Mouse (Mus musculus) limb, embryonic 14.5 days (tissue): ENCODE data around the gene Rps6kb2. TPM values are rescaled to one million over a fixed set of nuclear protein-coding genes. Genes with fewer than 3 reads are reported as not detected.

Experiments
- ATAC-seq: fragments of 200-750 bp; cut with Nextera tagmentation; 2 replicates; pipeline ENCODE4 v1.8.0; 2017; ENCODE audit warnings: low read depth, moderate number of reproducible peaks, moderate TSS enrichment; ENCODE audit not compliant: low FRiP score
- DNase-seq: peaks from one replicate; pipeline ENCODE4 v3.0.0-alpha.2; 2015; ENCODE audit warnings: low spot score
- H3K27ac ChIP-seq: fragments of 300-500 bp; sonication (generic); replicated peaks from 2 replicates; pipeline ENCODE4 v1.5.1; 2014; ENCODE audit warnings: low read depth, mild to moderate bottlenecking, low read length, moderate library complexity, mixed read lengths
- H3K27me3 ChIP-seq: fragments of 300-500 bp; sonication (generic); 2 replicates; pipeline ENCODE4 v1.6.1; 2014; ENCODE audit warnings: low read length, mixed read lengths; ENCODE audit not compliant: control insufficient read depth, insufficient read depth
- H3K36me3 ChIP-seq: fragments of 300-500 bp; sonication (generic); 2 replicates; pipeline ENCODE4 v1.6.1; 2014; ENCODE audit warnings: mild to moderate bottlenecking, low read length, moderate library complexity, mixed read lengths; ENCODE audit not compliant: control insufficient read depth, insufficient read depth
- H3K4me1 ChIP-seq: fragments of 300-500 bp; sonication (generic); 2 replicates; pipeline ENCODE4 v1.6.1; 2014; ENCODE audit warnings: antibody characterized with exemption, low read length, mixed read lengths; ENCODE audit not compliant: control insufficient read depth, insufficient read depth
- H3K4me2 ChIP-seq: fragments of 300-500 bp; sonication (generic); replicated peaks from 2 replicates; pipeline ENCODE4 v1.6.1; 2014; ENCODE audit warnings: low read depth, mild to moderate bottlenecking, low read length, moderate library complexity; ENCODE audit not compliant: severe bottlenecking
- H3K4me3 ChIP-seq: fragments of 300-500 bp; sonication (generic); replicated peaks from 2 replicates; pipeline ENCODE4 v1.5.1; 2014; ENCODE audit warnings: low read length
- H3K9ac ChIP-seq: fragments of 300-500 bp; sonication (generic); 2 replicates; pipeline ENCODE4 v1.6.1; 2014; ENCODE audit warnings: mild to moderate bottlenecking, low read depth, low read length, moderate library complexity; ENCODE audit not compliant: severe bottlenecking
- H3K9me3 ChIP-seq: fragments of 300-500 bp; sonication (generic); 2 replicates; pipeline ENCODE4 v1.6.1; 2016; ENCODE audit warnings: low read length; ENCODE audit not compliant: control insufficient read depth
- POLR2A ChIP-seq: fragments of 200-500 bp; IDR thresholded peaks from 2 replicates; pipeline ENCODE4 v1.8.0; 2012; ENCODE audit warnings: inconsistent platforms, mild to moderate bottlenecking, moderate library complexity, borderline replicate concordance; ENCODE audit not compliant: insufficient read depth, insufficient read length; ENCODE audit errors: extremely low read depth
- WGBS: fragments of 180-500 bp; shearing (Covaris S2); extraction: QIAGEN DNeasy Blood & Tissue Kit; methylation state at CpG from one replicate; pipeline ENCODE4 v1.1.7; 2014; 5-methylcytosine and 5-hydroxymethylcytosine counted together
- polyA plus RNA-seq, 2 experiments: library from polyadenylated mRNA; depleted of rRNA in 1 of 2; stranded (reverse) in 1 of 2; unstranded in 1 of 2; fragments of >200 nt; fragmentation: Nextera tagmentation in 1 of 2; extraction: Ambion mirVana in 1 of 2; gene quantifications; 2 replicates each; pipeline versions ENCODE4 v1.2.1 to v1.2.3; 2012 to 2014

The Rps6kb2 gene
- polyA plus RNA-seq, 2 experiments, result 43.0 to 76.4 TPM

GRCm38 (mm10) chr19:4156771-4157170 lies 6.4 kb downstream of the Rps6kb2 start:
- DNase-seq (no peak), ATAC-seq (no peak)
- Histone ChIP-seq H3K4me1 (no peaks in the 10 kb centered on the region), H3K4me3 (no peak overlapping the region), H3K27ac (no peak overlapping the region), H3K9me3 (no peaks in the 10 kb centered on the region), H3K36me3 (peaks cover 69% of the 10 kb centered on the region), H3K4me2 (no peak overlapping the region), H3K9ac (no peak overlapping the region), H3K27me3 (no peaks in the 10 kb centered on the region)
- TF ChIP-seq POLR2A, result no peak
- 92% methylated on average over 12 of the region's 12 CpGs for WGBS

GRCm38 (mm10) chr19:4156073-4156579 lies 7.0 kb downstream of the Rps6kb2 start:
- no peak for DNase-seq
- no peak overlapping the region for H3K9ac ChIP-seq
- 80% methylated on average over 20 of the region's 20 CpGs for WGBS
- peaks cover 67% of the 10 kb centered on the region for H3K36me3 ChIP-seq
- H3K27me3 ChIP-seq, result no peaks in the 10 kb centered on the region
- no peak for ATAC-seq
- H3K4me2 ChIP-seq, result no peak overlapping the region
- no peak overlapping the region for H3K4me3 ChIP-seq
- no peaks in the 10 kb centered on the region for H3K9me3 ChIP-seq
- H3K4me1 ChIP-seq, result no peaks in the 10 kb centered on the region
- TF ChIP-seq POLR2A, result no peak
- no peak overlapping the region for H3K27ac ChIP-seq

GRCm38 (mm10) chr19:4155223-4156072 lies 7.7 kb downstream of the Rps6kb2 start:
- no peak for TF ChIP-seq POLR2A

GRCm38 (mm10) chr19:4154437-4155222 lies 8.5 kb downstream of the Rps6kb2 start:
- 76% methylated on average over 13 of the region's 13 CpGs for WGBS
- Histone ChIP-seq H3K4me2 (no peak overlapping the region), H3K36me3 (peaks cover 71% of the 10 kb centered on the region), H3K9ac (no peak overlapping the region), H3K27ac (no peak overlapping the region), H3K27me3 (no peaks in the 10 kb centered on the region), H3K4me3 (no peak overlapping the region), H3K9me3 (no peaks in the 10 kb centered on the region), H3K4me1 (peaks cover 1% of the 10 kb centered on the region; the same call in 1 of the 2 replicates)
- ATAC-seq, result no peak
- no peak for TF ChIP-seq POLR2A
- no peak for DNase-seq

More at GRCm38 (mm10) chr19:4155223-4156072, 7.7 kb downstream of the Rps6kb2 start:
- Histone ChIP-seq H3K36me3 (peaks cover 68% of the 10 kb centered on the region), H3K4me3 (no peak overlapping the region), H3K9me3 (no peaks in the 10 kb centered on the region), H3K9ac (no peak overlapping the region), H3K27ac (no peak overlapping the region), H3K4me2 (no peak overlapping the region), H3K4me1 (no peaks in the 10 kb centered on the region), H3K27me3 (no peaks in the 10 kb centered on the region)
- ATAC-seq (no peak), DNase-seq (no peak)
- 77% methylated on average over 6 of the region's 6 CpGs for WGBS

GRCm38 (mm10) chr19:4153232-4153654 lies 9.9 kb downstream of the Rps6kb2 start, which contains the start of gene Ptprcap:
TSS of gene Ptprcap (plus strand) at chr19:4153604.
- peaks cover 57% of the 10 kb centered on the region for H3K36me3 ChIP-seq
- whole genome bisulfite sequencing, result 80% methylated on average over 11 of the region's 11 CpGs
- no peak within 1 kb of the TSS for H3K27ac ChIP-seq
- no peak within 1 kb of the TSS for H3K9ac ChIP-seq
- no peak for ATAC-seq
- no peaks in the 10 kb centered on the region for H3K27me3 ChIP-seq
- no peak for TF ChIP-seq POLR2A
- no peaks in the 10 kb centered on the region for H3K9me3 ChIP-seq
- H3K4me3 ChIP-seq, result no peak within 1 kb of the TSS
- H3K4me2 ChIP-seq, result no peak within 1 kb of the TSS
- peaks cover 9% of the 10 kb centered on the region for H3K4me1 ChIP-seq
- no peak for DNase-seq
